Mouse (Mus musculus) kidney, postnatal 25 days (tissue): ENCODE results near the gene Ano10.
"Not testable (repeated sequence)": the region's sequence is repeated elsewhere in the genome, so short reads cannot be mapped to it uniquely, and the experiment has no call there.

Source experiments
- DNase-seq, 2 experiments: peaks; one replicate each; pipeline ENCODE4 v3.0.0; 2021; ENCODE audit warnings: mixed read lengths in 2 of 2

Gene Ano10

GRCm38 (mm10) chr9:122294242-122294881 is at the start of gene Ano10:
Gene Ano10 (minus strand): TSS chr9:122294423.
- DNase-seq = peak; percentile 99

GRCm38 (mm10) chr9:122343399-122343798 is 49.2 kb upstream of the Ano10 start:
- DNase-seq = no peak

DNA sequence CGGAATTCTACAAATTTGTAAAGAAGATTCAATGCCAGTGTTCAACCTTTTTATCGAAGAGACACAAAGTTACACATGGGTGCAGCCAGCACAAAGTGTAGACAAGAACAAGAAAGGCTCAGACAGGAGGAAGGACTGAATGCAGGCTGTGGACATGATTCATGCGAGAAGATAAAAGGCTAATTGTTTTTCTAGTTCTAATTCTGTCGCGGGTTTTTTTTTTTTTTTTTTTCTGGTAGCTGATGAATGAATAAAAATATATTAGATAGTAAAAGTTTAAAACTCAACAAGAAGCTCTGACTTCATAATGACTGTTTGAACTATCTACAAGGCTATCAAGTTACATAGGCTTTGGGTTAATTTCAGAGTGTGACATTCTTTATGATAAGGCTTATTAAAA is 45.7 kb upstream of the Ano10 start:
- DNase-seq = no peak

- peak; percentile 53 to 88 for DNase-seq
Measured at GRCm38 (mm10) chr9:122337510-122337931, 43.3 kb upstream of the Ano10 start.

DNA sequence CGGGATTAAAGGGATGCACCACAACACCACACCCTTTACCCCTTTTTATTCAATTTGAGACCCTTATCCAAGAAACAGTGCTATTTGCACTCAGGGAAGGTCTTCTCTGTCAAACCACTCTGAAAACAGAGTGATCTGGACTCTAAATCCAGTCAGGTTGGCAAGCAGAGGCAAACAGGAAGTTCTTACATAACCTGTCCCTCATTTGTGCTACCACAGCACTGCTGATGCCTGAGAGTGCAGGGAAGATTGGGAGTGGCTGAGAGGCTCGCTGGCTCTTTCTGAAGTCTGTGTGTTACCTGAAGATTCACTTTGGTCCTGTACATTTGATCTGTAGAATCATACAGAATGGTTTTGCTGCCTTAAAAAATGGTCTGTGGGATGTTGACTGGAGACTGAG is 42.5 kb upstream of the Ano10 start:
- DNase-seq = peak; percentile 14 to 78

- no peak for DNase-seq
Measured at GRCm38 (mm10) chr9:122328199-122328598, 34.0 kb upstream of the Ano10 start.

GRCm38 (mm10) chr9:122325996-122326395 is 31.8 kb upstream of the Ano10 start:
- no peak for DNase-seq

GRCm38 (mm10) chr9:122322356-122322755 is 28.1 kb upstream of the Ano10 start:
- DNase-seq = no peak

DNA sequence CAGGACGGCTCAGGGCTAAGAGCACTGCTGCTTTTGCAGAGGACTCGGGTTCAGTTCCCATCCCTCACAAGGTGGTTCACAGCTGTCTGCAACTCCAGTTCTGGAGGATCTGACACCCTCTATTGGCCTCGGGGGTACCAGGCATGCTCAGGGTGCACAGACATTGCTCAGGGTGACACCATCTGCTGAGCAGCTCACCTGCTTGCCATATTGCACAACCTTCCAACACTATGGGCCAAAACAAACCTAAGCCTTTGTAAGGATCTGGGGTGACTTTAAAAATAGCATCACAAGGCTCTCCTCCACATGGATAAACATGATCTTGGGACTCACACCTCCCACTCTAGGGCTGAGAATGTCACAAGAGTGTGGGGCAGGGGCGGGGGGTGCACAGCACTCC is 26.4 kb upstream of the Ano10 start:
- DNase-seq = no peak

DNA sequence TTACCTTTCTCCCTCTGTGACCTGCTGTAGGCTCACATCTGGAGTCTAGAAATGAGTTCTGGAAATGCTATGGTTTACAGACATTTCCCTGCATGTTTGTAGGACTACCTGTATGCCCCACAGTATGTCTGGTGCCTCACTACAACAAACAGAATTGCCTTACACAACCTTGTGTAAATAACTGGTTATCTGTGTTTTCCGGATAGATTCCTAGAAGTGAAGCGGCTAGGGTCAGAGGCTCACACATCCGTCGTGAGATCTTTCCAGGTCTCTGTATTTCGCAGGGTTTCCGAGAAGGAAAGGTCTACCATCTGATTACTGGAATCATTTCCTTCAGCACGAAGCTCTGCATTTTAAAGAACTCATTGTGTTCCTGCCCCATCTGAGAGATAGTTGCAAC is 22.3 kb upstream of the Ano10 start:
- no peak for DNase-seq

DNA sequence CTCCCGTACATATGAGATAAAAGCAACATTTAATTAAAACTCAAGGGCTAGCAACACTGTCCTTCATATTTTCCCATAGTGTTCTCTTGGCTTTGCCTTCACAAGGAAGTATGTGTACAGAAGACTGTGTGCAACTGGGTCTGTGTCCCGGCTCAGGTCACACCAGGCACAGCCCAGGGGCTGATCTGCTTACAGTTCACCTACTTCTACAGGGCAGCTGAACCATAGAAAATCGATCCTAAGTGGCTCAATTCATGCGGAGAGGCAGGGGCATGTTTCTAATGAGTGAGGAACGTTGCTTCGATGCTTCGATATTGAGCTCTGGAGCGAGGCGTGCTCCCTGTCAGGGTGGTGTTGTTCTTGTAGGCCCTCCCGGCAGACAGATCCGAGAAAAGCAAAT is 21.3 kb upstream of the Ano10 start:
- DNase-seq = no peak

DNA sequence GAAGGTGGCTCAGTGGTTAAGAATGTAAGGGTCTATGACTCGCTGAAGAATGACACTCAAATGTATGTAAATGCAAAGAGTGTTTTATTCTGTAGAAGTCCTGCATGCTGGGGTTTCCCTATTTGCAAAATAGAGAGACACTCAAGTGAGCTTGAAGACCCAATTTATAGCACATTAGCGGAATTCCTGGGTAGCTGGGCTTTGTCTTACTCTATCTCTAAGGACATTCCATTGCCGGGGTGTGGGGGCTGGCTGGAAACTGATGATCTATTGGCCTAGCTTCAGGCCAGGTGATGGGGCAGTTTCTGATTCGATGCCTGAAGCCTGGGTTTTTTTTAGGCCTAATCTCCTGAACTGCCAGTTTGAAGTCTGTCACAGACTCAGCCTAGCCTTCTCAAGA is 20.7 kb upstream of the Ano10 start:
- no peak for DNase-seq

GRCm38 (mm10) chr9:122314386-122314785 is 20.2 kb upstream of the Ano10 start:
- no peak for DNase-seq

DNA sequence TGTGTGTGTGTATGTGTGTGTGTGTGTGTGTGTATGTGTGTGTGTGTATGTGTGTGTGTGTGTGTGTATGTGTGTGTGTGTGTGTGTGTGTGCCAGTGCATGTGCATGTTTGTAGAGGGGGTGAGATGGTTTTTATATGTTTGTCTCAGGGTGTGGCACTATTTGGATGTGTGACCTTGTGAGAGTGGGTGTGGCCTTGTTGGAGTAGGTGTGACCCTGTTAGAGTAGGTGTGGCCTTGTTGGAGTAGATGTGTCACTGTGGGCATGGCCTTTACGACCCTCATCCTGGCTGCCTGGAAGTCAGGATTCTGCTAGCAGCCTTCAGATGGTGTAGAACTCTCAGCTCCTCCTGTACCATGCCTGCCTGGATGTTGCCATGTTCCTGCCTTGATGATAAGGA is 18.9 kb upstream of the Ano10 start:
- DNase-seq = not testable (repeated sequence)

DNA sequence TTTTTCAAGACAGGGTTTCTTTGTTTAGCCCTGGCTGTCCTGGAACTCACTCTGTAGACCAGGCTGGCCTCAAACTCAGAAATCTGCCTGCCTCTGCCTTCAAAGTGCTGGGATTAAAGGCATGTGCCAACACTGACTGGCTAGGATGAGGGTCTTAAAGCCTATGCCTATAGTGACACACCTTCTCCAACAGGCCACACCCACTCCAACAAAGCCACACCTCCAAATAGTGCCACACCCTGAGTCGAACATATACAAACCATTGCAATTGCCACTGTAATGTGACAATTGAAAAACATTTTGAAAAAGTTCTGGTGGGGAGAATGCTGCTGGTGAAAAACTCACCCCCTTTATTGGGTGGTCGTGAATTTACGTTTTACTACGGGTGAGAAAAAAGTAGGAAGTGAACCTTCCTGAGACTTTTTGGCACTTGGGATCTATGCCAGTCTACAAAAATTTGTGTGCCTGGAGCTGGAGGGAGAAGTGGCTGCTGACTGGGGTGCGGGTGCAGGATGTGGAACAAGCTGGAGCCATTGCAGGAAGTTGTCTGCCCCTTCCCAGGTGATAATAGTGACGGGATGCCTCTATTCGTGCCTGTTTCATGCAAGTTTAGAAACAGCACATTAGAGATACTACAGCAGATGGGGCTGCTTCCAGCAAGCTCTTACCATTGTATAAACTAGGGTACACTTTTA is 18.2 kb upstream of the Ano10 start:
- no peak for DNase-seq

DNA sequence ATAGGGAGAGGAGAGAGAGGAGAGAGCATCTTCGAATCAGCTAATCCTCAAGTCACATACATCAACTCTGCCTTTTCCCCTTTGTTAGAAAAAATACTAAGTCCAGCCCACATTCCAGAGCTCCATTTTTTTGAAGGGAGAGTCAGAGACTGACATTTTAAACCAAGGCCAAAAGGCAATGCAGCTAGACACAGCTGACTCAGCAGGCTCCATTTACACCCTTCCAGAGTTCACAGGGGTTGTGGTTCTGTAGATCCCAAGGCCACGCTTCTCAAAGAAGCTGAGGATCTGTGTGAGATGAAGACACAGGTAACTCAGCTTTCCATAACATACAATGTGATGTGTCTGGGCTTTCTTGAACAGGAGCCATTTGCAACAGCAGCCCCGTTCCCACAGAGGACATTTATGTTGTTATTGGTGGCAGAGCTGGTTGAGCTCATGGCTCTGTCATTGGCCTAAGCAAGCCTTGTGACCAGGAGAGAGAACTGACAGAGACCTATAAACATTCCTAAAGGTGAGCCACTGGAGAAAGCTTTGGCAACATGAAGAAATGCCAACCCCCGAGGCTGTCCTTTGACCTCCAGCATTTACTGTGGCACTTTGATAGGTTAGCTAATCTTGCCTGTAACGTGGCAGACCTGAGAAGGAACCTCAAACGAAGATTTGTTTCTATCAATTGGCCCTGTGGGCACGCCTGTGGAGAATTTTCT is 17.0 kb upstream of the Ano10 start:
- peak; percentile 71 to 72 for DNase-seq

GRCm38 (mm10) chr9:122310613-122311049 is 16.4 kb upstream of the Ano10 start:
- DNase-seq = peak; percentile 85 to 91

DNA sequence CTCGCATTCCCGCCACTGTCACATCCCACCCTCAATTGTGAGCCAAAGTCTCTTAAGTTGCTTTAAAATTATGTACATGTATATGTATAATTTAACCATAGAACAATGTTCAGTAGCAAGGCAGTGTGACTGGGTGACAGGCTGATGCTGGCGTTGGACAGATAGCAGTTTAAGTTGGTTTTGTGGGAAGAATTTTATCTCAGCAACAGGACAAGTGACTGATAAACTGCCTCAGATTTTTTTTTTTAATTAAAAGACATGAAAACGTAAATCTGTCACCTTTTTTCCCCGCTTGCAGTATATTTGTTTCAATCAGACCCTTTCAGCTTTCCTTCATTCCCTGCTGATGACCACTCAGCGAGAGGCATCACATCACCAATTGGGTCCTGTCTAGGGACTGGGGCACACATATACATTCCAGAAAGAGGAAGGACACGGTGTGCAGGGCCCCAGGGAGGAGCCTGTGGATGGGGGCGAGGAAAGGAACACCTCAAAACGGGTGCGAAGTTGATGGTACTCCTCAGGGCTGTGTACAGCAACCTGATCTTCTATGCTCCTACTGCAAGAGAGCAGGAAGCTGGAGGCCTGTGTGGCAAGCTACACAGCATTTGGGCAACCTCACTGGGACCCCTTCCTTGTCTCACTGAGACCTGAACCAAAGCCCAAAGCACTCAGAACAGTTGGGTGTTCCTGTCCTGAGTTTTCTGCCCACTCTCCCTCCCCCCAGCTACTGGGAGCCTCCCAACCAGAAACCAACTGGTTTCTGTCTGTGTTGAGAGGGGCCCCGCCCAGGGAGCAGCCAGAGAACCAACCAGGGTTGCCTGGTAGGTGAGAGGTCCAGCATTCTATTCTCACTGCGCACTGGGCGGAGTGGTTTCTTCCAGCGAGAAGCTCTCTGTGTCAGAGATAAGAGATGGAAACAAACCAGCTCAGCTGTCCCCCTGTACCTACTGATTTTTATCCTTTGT is 15.1 kb upstream of the Ano10 start:
- DNase-seq = peak in 1 of 2 experiments; percentile 42

DNA sequence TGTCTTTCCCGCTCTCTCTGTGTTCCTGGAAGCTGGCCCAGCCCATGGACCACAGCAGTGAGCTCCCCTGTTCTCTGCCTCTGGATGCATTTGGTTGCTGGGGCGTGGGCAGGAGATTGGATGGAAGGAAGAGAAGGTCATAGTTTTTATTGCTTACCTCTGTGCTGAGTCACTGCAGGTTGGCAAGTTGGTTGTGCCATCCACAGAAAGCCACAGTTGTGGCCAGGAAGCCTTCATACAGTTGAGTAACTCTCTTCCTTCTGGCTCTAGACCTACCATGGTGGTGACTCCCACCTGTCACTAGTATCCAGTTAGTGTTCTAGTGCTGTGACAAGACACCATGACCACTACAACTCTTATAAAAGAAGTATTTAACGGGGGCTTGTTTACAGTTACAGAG is 11.1 kb upstream of the Ano10 start:
- no peak for DNase-seq

GRCm38 (mm10) chr9:122296169-122296568 is 1.9 kb upstream of the Ano10 start:
- DNase-seq = no peak

DNA sequence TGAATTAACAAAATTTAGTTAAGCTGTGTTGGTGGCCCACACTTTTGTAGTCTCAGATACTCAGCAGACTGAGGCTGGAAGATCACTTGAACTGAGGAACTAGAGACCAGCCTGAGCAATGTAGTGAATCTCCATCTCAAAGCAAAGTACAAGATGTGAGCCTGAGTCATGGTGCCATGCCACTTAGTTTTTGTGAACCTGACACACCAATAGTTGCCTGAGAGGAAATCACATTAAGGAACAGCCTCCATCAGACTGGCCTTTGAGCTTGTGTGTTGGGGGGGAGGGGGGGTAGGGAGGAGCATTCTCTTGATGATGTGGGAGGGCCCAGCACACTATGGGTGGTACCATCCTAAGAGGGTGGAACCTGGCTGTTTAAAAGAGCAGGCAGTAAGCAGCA is 1.2 kb upstream of the Ano10 start:
- DNase-seq = no peak

- peak in 1 of 2 experiments; percentile 44 for DNase-seq
Measured at GRCm38 (mm10) chr9:122293865-122294241, 370 bp downstream of the Ano10 start.

GRCm38 (mm10) chr9:122290192-122290591 is 4.0 kb downstream of the Ano10 start:
- DNase-seq = no peak
